Mouse (Mus musculus) testis, adult 2 months (tissue): ENCODE results near the gene Ltbp1.

ENCODE experiments used
- CTCF ChIP-seq: fragments of 200-500 bp; IDR thresholded peaks from 2 replicates; pipeline ENCODE4 v1.5.1; 2012; ENCODE audit warnings: low read depth, mild to moderate bottlenecking, inconsistent platforms, low read length, moderate library complexity; ENCODE audit not compliant: control insufficient read depth, insufficient read depth, insufficient replicate concordance
- POLR2A ChIP-seq: fragments of 200-500 bp; IDR thresholded peaks from 2 replicates; pipeline ENCODE4 v1.6.1; 2012; ENCODE audit warnings: low read depth, mild to moderate bottlenecking, inconsistent platforms, low read length, moderate library complexity; ENCODE audit not compliant: control insufficient read depth

- no peak for TF ChIP-seq POLR2A
- no peak for TF ChIP-seq CTCF
These were observed 22.2 kb downstream of the Ltbp1 start for GRCm38 (mm10) chr17:75027358-75028131.
